Mouse (Mus musculus) cortical plate, adult 2 months (tissue): Measurements from ENCODE around the gene Pum3. TPM values are rescaled to one million over a fixed set of nuclear protein-coding genes. Genes with fewer than 3 reads are reported as not detected.

ENCODE experiments used
- H3K27ac ChIP-seq: fragments of 200-500 bp; 2 replicates; pipeline ENCODE4 v1.5.1; 2012; ENCODE audit warnings: low read length, control low read depth, inconsistent platforms; ENCODE audit not compliant: insufficient read depth
- H3K4me1 ChIP-seq: fragments of 200-500 bp; 2 replicates; pipeline ENCODE4 v1.6.1; 2011; ENCODE audit warnings: low read length; ENCODE audit not compliant: control insufficient read depth, insufficient read depth
- H3K4me3 ChIP-seq: fragments of 200-500 bp; 2 replicates; pipeline ENCODE4 v1.5.1; 2011; ENCODE audit warnings: mild to moderate bottlenecking, low read length, control low read depth; ENCODE audit not compliant: insufficient read depth
- CTCF ChIP-seq: fragments of 200-500 bp; IDR thresholded peaks from 2 replicates; pipeline ENCODE4 v1.5.1; 2011; ENCODE audit warnings: mild to moderate bottlenecking, control low read depth, low read length; ENCODE audit not compliant: insufficient read depth; ENCODE audit errors: extremely low read depth
- POLR2A ChIP-seq: fragments of 200-500 bp; IDR thresholded peaks from 2 replicates; pipeline ENCODE4 v1.6.1; 2011; ENCODE audit warnings: mild to moderate bottlenecking, low read length, control low read depth; ENCODE audit not compliant: insufficient read depth; ENCODE audit errors: extremely low read depth
- polyA plus RNA-seq: library from polyadenylated mRNA; depleted of rRNA; stranded (reverse); fragments of >200 nt; gene quantifications from 2 replicates; pipeline ENCODE4 v1.2.3, GENCODE M21; 2012; rRNA removed

Pum3 gene
- 22.8 and 25.0 TPM in 2 replicates for polyA plus RNA-seq

- Histone ChIP-seq H3K4me3 (peak within 1 kb of the TSS; percentile 77), H3K27ac (no peak within 1 kb of the TSS; the same call in none of the 2 replicates), H3K4me1 (peaks cover 2% of the 10 kb centered on the region; the same call in 1 of the 2 replicates)
- TF ChIP-seq CTCF, result no peak
- peak; percentile 98 for TF ChIP-seq POLR2A
Measured at GRCm38 (mm10) chr19:27429745-27430251, at the start of gene Pum3. Gene Pum3 (minus strand): TSS chr19:27429825.

GRCm38 (mm10) chr19:27466691-27467090 is 37.1 kb upstream of the Pum3 start:
- no peak overlapping the region for H3K27ac ChIP-seq
- H3K4me3 ChIP-seq, result no peak overlapping the region
- TF ChIP-seq CTCF, result no peak
- peaks cover 2% of the 10 kb centered on the region for H3K4me1 ChIP-seq

GRCm38 (mm10) chr19:27462656-27463055 is 33.0 kb upstream of the Pum3 start:
- Histone ChIP-seq H3K27ac (no peak overlapping the region), H3K4me3 (no peak overlapping the region), H3K4me1 (peaks cover 2% of the 10 kb centered on the region)
- no peak for TF ChIP-seq POLR2A
- peak; percentile 42; the same call in 1 of the 2 replicates for TF ChIP-seq CTCF

- H3K4me3 ChIP-seq, result no peak overlapping the region
- no peaks in the 10 kb centered on the region for H3K4me1 ChIP-seq
- no peak overlapping the region for H3K27ac ChIP-seq
- TF ChIP-seq CTCF, result peak; percentile 81
- no peak for TF ChIP-seq POLR2A
Measured at GRCm38 (mm10) chr19:27450458-27450857, 20.8 kb upstream of the Pum3 start.

- Histone ChIP-seq H3K27ac (no peak overlapping the region), H3K4me3 (no peak overlapping the region), H3K4me1 (no peaks in the 10 kb centered on the region)
- peak; percentile 82 for TF ChIP-seq CTCF
- no peak for TF ChIP-seq POLR2A
Measured at GRCm38 (mm10) chr19:27447515-27447914, 17.9 kb upstream of the Pum3 start.

GRCm38 (mm10) chr19:27441106-27441505 is 11.5 kb upstream of the Pum3 start:
- no peaks in the 10 kb centered on the region for H3K4me1 ChIP-seq
- no peak overlapping the region for H3K4me3 ChIP-seq
- TF ChIP-seq CTCF, result no peak
- no peak for TF ChIP-seq POLR2A
- no peak overlapping the region for H3K27ac ChIP-seq

GRCm38 (mm10) chr19:27437982-27438652 is 8.5 kb upstream of the Pum3 start:
- TF ChIP-seq POLR2A, result no peak
- TF ChIP-seq CTCF, result no peak

GRCm38 (mm10) chr19:27430406-27430805 is 781 bp upstream of the Pum3 start:
- Histone ChIP-seq H3K4me1 (peaks cover 2% of the 10 kb centered on the region; the same call in 1 of the 2 replicates), H3K27ac (no peak overlapping the region; the same call in none of the 2 replicates), H3K4me3 (peak overlapping the region; percentile 77)
- TF ChIP-seq POLR2A (no peak), CTCF (no peak)

More at GRCm38 (mm10) chr19:27437982-27438652, 8.5 kb upstream of the Pum3 start:
- H3K4me3 ChIP-seq, result no peak overlapping the region
- H3K4me1 ChIP-seq, result no peaks in the 10 kb centered on the region
- H3K27ac ChIP-seq, result no peak overlapping the region

GRCm38 (mm10) chr19:27429281-27429680 is 344 bp downstream of the Pum3 start:
- H3K4me1 ChIP-seq, result peaks cover 2% of the 10 kb centered on the region; the same call in 1 of the 2 replicates
- H3K27ac ChIP-seq, result no peak overlapping the region
- TF ChIP-seq CTCF (no peak), POLR2A (no peak)
- peak overlapping the region; percentile 77 for H3K4me3 ChIP-seq

- H3K27ac ChIP-seq, result no peak overlapping the region
- peaks cover 2% of the 10 kb centered on the region; the same call in 1 of the 2 replicates for H3K4me1 ChIP-seq
- TF ChIP-seq POLR2A, result no peak
- TF ChIP-seq CTCF, result no peak
- no peak overlapping the region for H3K4me3 ChIP-seq
Measured at GRCm38 (mm10) chr19:27427865-27428264, 1.8 kb downstream of the Pum3 start.
